Mouse (Mus musculus) spleen, adult 2 months (tissue): Measurements from ENCODE around the gene Cars2.

Experiments
- CTCF ChIP-seq: fragments of 200-500 bp; IDR thresholded peaks from 2 replicates; pipeline ENCODE4 v1.5.1; 2011; ENCODE audit warnings: mild to moderate bottlenecking, inconsistent platforms; ENCODE audit not compliant: insufficient read depth, insufficient read length, insufficient replicate concordance; ENCODE audit errors: extremely low read depth
- POLR2A ChIP-seq: fragments of 200-500 bp; IDR thresholded peaks from 2 replicates; pipeline ENCODE4 v1.6.1; 2011; ENCODE audit warnings: low read depth, low read length, inconsistent platforms

DNA sequence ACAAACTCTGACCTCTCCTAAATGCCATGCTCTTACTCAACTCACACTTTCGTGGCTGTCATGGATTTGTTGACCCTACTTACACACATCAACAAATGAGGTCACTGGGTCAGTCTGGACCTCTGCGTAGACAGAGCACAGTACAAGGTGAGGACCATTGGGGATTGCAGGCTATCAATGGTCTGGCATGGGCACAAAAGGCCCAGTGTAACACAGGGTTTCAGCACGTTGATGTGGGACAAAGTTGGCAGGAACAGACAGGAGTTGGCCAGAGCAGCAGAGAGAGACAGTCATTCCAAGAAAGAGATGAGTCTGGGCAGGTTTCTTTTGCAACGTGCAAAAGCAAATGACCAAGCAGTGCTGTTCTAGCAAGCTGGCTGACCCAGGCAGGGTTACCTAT is 19.7 kb downstream of the Cars2 start:
- TF ChIP-seq POLR2A (no peak), CTCF (no peak)
